9 mouse cellular contexts compared by ENCODE assay signal in genomic region chr9:108280071-108280828, GRCm38 (mm10). TPM values are rescaled to one million over a fixed set of nuclear protein-coding genes. Genes with fewer than 3 reads are reported as not detected.
DNase-seq lines count a peak whose midpoint lies in the region; ATAC-seq and TF ChIP-seq lines count a peak whose summit lies in the region.
"Had no signal": no experiment of that assay in that cellular context is flagged by ENCODE, and none has a peak within 500 bp of the region (broad histone marks: within the 10 kb centered on the region; RNA-seq: fewer than 3 reads in every experiment).

No protein-coding gene starts in this region.

- 31% methylated on average over 8 of the region's 8 CpGs for WGBS in hindbrain, postnatal 0 days
- 36% methylated on average over 8 of the region's 8 CpGs for WGBS in hindbrain, embryonic 16.5 days
- 38% methylated on average over 8 of the region's 8 CpGs for WGBS in intestine, embryonic 14.5 days
- 58% methylated on average over 8 of the region's 8 CpGs for WGBS in midbrain, embryonic 11.5 days

- ATAC-seq in hindbrain, postnatal 0 days: peak; percentile 72; the same call in 1 of the 2 replicates
- no peak for ATAC-seq in hindbrain, embryonic 16.5 days
- no peak for ATAC-seq in intestine, embryonic 14.5 days (replicated peaks; ENCODE audit: low FRiP score, low TSS enrichment, low read depth)
- no peak for ATAC-seq in midbrain, embryonic 11.5 days (ENCODE audit: low FRiP score)

- no peaks in the 10 kb centered on the region for H3K9me3 ChIP-seq in hindbrain, postnatal 0 days (ENCODE audit: low read length)
- H3K9me3 ChIP-seq in hindbrain, embryonic 16.5 days (ENCODE audit: control insufficient read depth, low read length): no peaks in the 10 kb centered on the region
- no peaks in the 10 kb centered on the region for H3K9me3 ChIP-seq in intestine, embryonic 14.5 days (ENCODE audit: control insufficient read depth, low read length)
- no peaks in the 10 kb centered on the region for H3K9me3 ChIP-seq in midbrain, embryonic 11.5 days (ENCODE audit: control insufficient read depth, low read length)

- no peak overlapping the region; the same call in 1 of the 2 replicates for H3K27ac ChIP-seq in hindbrain, postnatal 0 days
- H3K27ac ChIP-seq in hindbrain, embryonic 16.5 days (ENCODE audit: low read depth, low read length): no peak overlapping the region; the same call in 1 of the 2 replicates
- H3K27ac ChIP-seq in intestine, embryonic 14.5 days (ENCODE audit: low read depth): peak overlapping the region; percentile 67
- H3K27ac ChIP-seq in midbrain, embryonic 11.5 days (ENCODE audit: low read depth, low read length): no peak overlapping the region

- no peak overlapping the region for H3K4me2 ChIP-seq in hindbrain, postnatal 0 days (ENCODE audit: low read depth, low read length)
- no peak overlapping the region for H3K4me2 ChIP-seq in hindbrain, embryonic 16.5 days (ENCODE audit: low read length)
- H3K4me2 ChIP-seq in intestine, embryonic 14.5 days (ENCODE audit: low read length): no peak overlapping the region
- H3K4me2 ChIP-seq in midbrain, embryonic 11.5 days: no peak overlapping the region

- H3K9ac ChIP-seq in hindbrain, postnatal 0 days (replicated peaks; ENCODE audit: low read length): no peak overlapping the region
- H3K9ac ChIP-seq in hindbrain, embryonic 16.5 days (ENCODE audit: low read depth, low read length): no peak overlapping the region
- H3K9ac ChIP-seq in intestine, embryonic 14.5 days (ENCODE audit: low read length): no peak overlapping the region
- H3K9ac ChIP-seq in midbrain, embryonic 11.5 days (ENCODE audit: low read length): no peak overlapping the region

- no peak for TF ChIP-seq CTCF in hindbrain, postnatal 0 days (IDR thresholded peaks at IDR 0.05; ENCODE audit: low read depth)

- H3K27me3 ChIP-seq in hindbrain, postnatal 0 days (ENCODE audit: insufficient read depth, low read length): no peaks in the 10 kb centered on the region
- H3K27me3 ChIP-seq in hindbrain, embryonic 16.5 days (replicated peaks; ENCODE audit: control insufficient read depth, insufficient read depth, low read length): no peaks in the 10 kb centered on the region
- H3K27me3 ChIP-seq in intestine, embryonic 14.5 days (replicated peaks; ENCODE audit: control insufficient read depth, insufficient read depth, low read length): no peaks in the 10 kb centered on the region
- no peaks in the 10 kb centered on the region for H3K27me3 ChIP-seq in midbrain, embryonic 11.5 days (ENCODE audit: control insufficient read depth, insufficient read depth, low read length)

- H3K4me1 ChIP-seq in hindbrain, postnatal 0 days (ENCODE audit: insufficient read depth, low read length): no peaks in the 10 kb centered on the region
- no peaks in the 10 kb centered on the region for H3K4me1 ChIP-seq in hindbrain, embryonic 16.5 days (ENCODE audit: control insufficient read depth, insufficient read depth, low read depth, low read length)
- no peaks in the 10 kb centered on the region for H3K4me1 ChIP-seq in intestine, embryonic 14.5 days (replicated peaks; ENCODE audit: control insufficient read depth, insufficient read depth, low read length)
- H3K4me1 ChIP-seq in midbrain, embryonic 11.5 days (ENCODE audit: control insufficient read depth, insufficient read depth, low read length): no peaks in the 10 kb centered on the region

- DNase-seq in hindbrain, postnatal 0 days (ENCODE audit: low spot score): peak; percentile 72
- DNase-seq in fibroblast of lung, adult 2 months (ENCODE audit: low read depth): peak; percentile 90
- no peak for DNase-seq in intestine, embryonic 14.5 days (ENCODE audit: low spot score)
- peak; percentile 92 for DNase-seq in lung, postnatal 10 days
- no peak for DNase-seq in right cerebral cortex, adult 18-20 months
- no peak for DNase-seq in midbrain, embryonic 11.5 days (ENCODE audit: low spot score, missing footprints)
- no peak for DNase-seq in thymus, postnatal 10 days (ENCODE audit: low spot score in 2 of 2)

- no peak overlapping the region for H3K4me3 ChIP-seq in hindbrain, postnatal 0 days (ENCODE audit: low read length)
- H3K4me3 ChIP-seq in hindbrain, embryonic 16.5 days (ENCODE audit: low read length): no peak overlapping the region
- no peak overlapping the region for H3K4me3 ChIP-seq in intestine, embryonic 14.5 days (ENCODE audit: low read depth, low read length)
- no peak overlapping the region for H3K4me3 ChIP-seq in midbrain, embryonic 11.5 days (ENCODE audit: low read depth, low read length)

- H3K36me3 ChIP-seq in hindbrain, postnatal 0 days (ENCODE audit: insufficient read depth, low read length): no peaks in the 10 kb centered on the region
- no peaks in the 10 kb centered on the region for H3K36me3 ChIP-seq in hindbrain, embryonic 16.5 days (ENCODE audit: control insufficient read depth, insufficient read depth, low read length)
- no peaks in the 10 kb centered on the region for H3K36me3 ChIP-seq in intestine, embryonic 14.5 days (ENCODE audit: control insufficient read depth, insufficient read depth, low read length)
- H3K36me3 ChIP-seq in midbrain, embryonic 11.5 days (ENCODE audit: control insufficient read depth, insufficient read depth, low read length): no peaks in the 10 kb centered on the region

RNA-seq across cellular contexts. Expression of gene Nicn1, which starts 10.0 kb away (rescaled TPM):
- total RNA-seq in hindbrain, postnatal 0 days (2014; rRNA removed): 79.8 and 108 TPM in 2 replicates
- 114 and 118 TPM in 2 replicates for polyA plus RNA-seq in hindbrain, postnatal 0 days (2015; fragmentation: Nextera tagmentation; extraction: Ambion mirVana)
- 142 and 145 TPM in 2 replicates for polyA plus RNA-seq in hindbrain, embryonic 16.5 days (2015; fragmentation: Nextera tagmentation; extraction: Ambion mirVana)
- polyA plus RNA-seq in intestine, embryonic 14.5 days (2014; fragmentation: Nextera tagmentation; extraction: Ambion mirVana): 38.9 and 41.2 TPM in 2 replicates
- 61.2 and 64.0 TPM in 2 replicates for polyA plus RNA-seq in midbrain, embryonic 11.5 days (2014; fragmentation: Nextera tagmentation; extraction: Ambion mirVana)

RNA-seq across cellular contexts. Expression of gene Amt, which starts 16.4 kb away (rescaled TPM):
- 22.5 and 27.1 TPM in 2 replicates for total RNA-seq in hindbrain, postnatal 0 days (2014; rRNA removed)
- polyA plus RNA-seq in hindbrain, postnatal 0 days (2015; fragmentation: Nextera tagmentation; extraction: Ambion mirVana): 28.5 and 32.9 TPM in 2 replicates
- polyA plus RNA-seq in hindbrain, embryonic 16.5 days (2015; fragmentation: Nextera tagmentation; extraction: Ambion mirVana): 23.3 and 26.3 TPM in 2 replicates
- 23.0 and 24.2 TPM in 2 replicates for polyA plus RNA-seq in intestine, embryonic 14.5 days (2014; fragmentation: Nextera tagmentation; extraction: Ambion mirVana)
- polyA plus RNA-seq in midbrain, embryonic 11.5 days (2014; fragmentation: Nextera tagmentation; extraction: Ambion mirVana): 24.2 and 27.1 TPM in 2 replicates
- total RNA-seq: common myeloid progenitor, adult 5-6 weeks had no signal

RNA-seq across cellular contexts. Expression of gene Dag1, which starts 16.5 kb away (rescaled TPM):
- 127 and 129 TPM in 2 replicates for total RNA-seq in hindbrain, postnatal 0 days (2014; rRNA removed)
- polyA plus RNA-seq in hindbrain, postnatal 0 days (2015; fragmentation: Nextera tagmentation; extraction: Ambion mirVana): 70.2 and 76.3 TPM in 2 replicates
- 75.4 and 90.0 TPM in 2 replicates for polyA plus RNA-seq in hindbrain, embryonic 16.5 days (2015; fragmentation: Nextera tagmentation; extraction: Ambion mirVana)
- polyA plus RNA-seq in intestine, embryonic 14.5 days (2014; fragmentation: Nextera tagmentation; extraction: Ambion mirVana): 71.7 and 75.6 TPM in 2 replicates
- 48.8 and 55.2 TPM in 2 replicates for polyA plus RNA-seq in midbrain, embryonic 11.5 days (2014; fragmentation: Nextera tagmentation; extraction: Ambion mirVana)

RNA-seq across cellular contexts. Expression of gene Rhoa, which starts 25.7 kb away (rescaled TPM):
- total RNA-seq in hindbrain, postnatal 0 days (2014; rRNA removed): 105 and 106 TPM in 2 replicates
- polyA plus RNA-seq in hindbrain, postnatal 0 days (2015; fragmentation: Nextera tagmentation; extraction: Ambion mirVana): 268 and 276 TPM in 2 replicates
- polyA plus RNA-seq in hindbrain, embryonic 16.5 days (2015; fragmentation: Nextera tagmentation; extraction: Ambion mirVana): 278 TPM in 2 replicates
- 281 and 309 TPM in 2 replicates for polyA plus RNA-seq in intestine, embryonic 14.5 days (2014; fragmentation: Nextera tagmentation; extraction: Ambion mirVana)
- polyA plus RNA-seq in midbrain, embryonic 11.5 days (2014; fragmentation: Nextera tagmentation; extraction: Ambion mirVana): 278 and 298 TPM in 2 replicates

RNA-seq across cellular contexts. Expression of gene Tcta, which starts 25.7 kb away (rescaled TPM):
- total RNA-seq in hindbrain, postnatal 0 days (2014; rRNA removed): 65.2 and 66.5 TPM in 2 replicates
- 79.4 and 80.3 TPM in 2 replicates for polyA plus RNA-seq in hindbrain, postnatal 0 days (2015; fragmentation: Nextera tagmentation; extraction: Ambion mirVana)
- 51.6 and 57.2 TPM in 2 replicates for polyA plus RNA-seq in hindbrain, embryonic 16.5 days (2015; fragmentation: Nextera tagmentation; extraction: Ambion mirVana)
- polyA plus RNA-seq in intestine, embryonic 14.5 days (2014; fragmentation: Nextera tagmentation; extraction: Ambion mirVana): 27.5 and 30.4 TPM in 2 replicates
- 30.8 and 34.6 TPM in 2 replicates for polyA plus RNA-seq in midbrain, embryonic 11.5 days (2014; fragmentation: Nextera tagmentation; extraction: Ambion mirVana)

Comparison
In these comparisons a context has a peak if more than half of its experiments do, and no peak if none do; other contexts are left out.
1. DNase-seq: peak in hindbrain, postnatal 0 days (single experiment), fibroblast of lung, adult 2 months (single experiment) and lung, postnatal 10 days (single experiment); none in intestine, embryonic 14.5 days (single experiment), right cerebral cortex, adult 18-20 months (single experiment), midbrain, embryonic 11.5 days (single experiment) and thymus, postnatal 10 days (0 of 2).